Mouse (Mus musculus) testis, adult 2 months (tissue): ENCODE results near the gene Zfp628. TPM values are rescaled to one million over a fixed set of nuclear protein-coding genes. Genes with fewer than 3 reads are reported as not detected.

Experiments used
- H3K27ac ChIP-seq: fragments of 200-500 bp; 2 replicates; pipeline ENCODE4 v1.5.1; 2012; ENCODE audit warnings: low read depth, low read length; ENCODE audit not compliant: control insufficient read depth, insufficient read depth
- H3K27me3 ChIP-seq: fragments of 200-500 bp; 2 replicates; pipeline ENCODE4 v1.6.1; 2012; ENCODE audit warnings: mild to moderate bottlenecking, low read length, moderate library complexity; ENCODE audit not compliant: control insufficient read depth, insufficient read depth
- H3K36me3 ChIP-seq: fragments of 200-500 bp; 2 replicates; pipeline ENCODE4 v1.6.1; 2012; ENCODE audit warnings: mild to moderate bottlenecking, low read length; ENCODE audit not compliant: control insufficient read depth, insufficient read depth
- H3K4me1 ChIP-seq: fragments of 200-500 bp; 2 replicates; pipeline ENCODE4 v1.6.1; 2012; ENCODE audit warnings: low read length; ENCODE audit not compliant: control insufficient read depth, insufficient read depth
- H3K4me3 ChIP-seq: fragments of 200-500 bp; 2 replicates; pipeline ENCODE4 v1.5.1; 2012; ENCODE audit warnings: low read depth, mild to moderate bottlenecking, low read length, moderate library complexity, mixed read lengths; ENCODE audit not compliant: control insufficient read depth
- CTCF ChIP-seq: fragments of 200-500 bp; IDR thresholded peaks from 2 replicates; pipeline ENCODE4 v1.5.1; 2012; ENCODE audit warnings: low read depth, mild to moderate bottlenecking, inconsistent platforms, low read length, moderate library complexity; ENCODE audit not compliant: control insufficient read depth, insufficient read depth, insufficient replicate concordance
- POLR2A ChIP-seq: fragments of 200-500 bp; IDR thresholded peaks from 2 replicates; pipeline ENCODE4 v1.6.1; 2012; ENCODE audit warnings: low read depth, mild to moderate bottlenecking, inconsistent platforms, low read length, moderate library complexity; ENCODE audit not compliant: control insufficient read depth
- polyA plus RNA-seq: library from polyadenylated mRNA; depleted of rRNA; stranded (reverse); fragments of >200 nt; gene quantifications from 2 replicates; pipeline ENCODE4 v1.2.3, GENCODE M21; 2012; rRNA removed

Zfp628 gene
- polyA plus RNA-seq, 1 experiment, result 8.8 TPM

- no peak for TF ChIP-seq POLR2A
- no peak for TF ChIP-seq CTCF
- Histone ChIP-seq H3K27me3 (no peaks in the 10 kb centered on the region), H3K4me3 (no peak within 1 kb of the TSS), H3K36me3 (no peaks in the 10 kb centered on the region), H3K4me1 (peaks cover 3% of the 10 kb centered on the region; the same call in 1 of the 2 replicates), H3K27ac (no peak within 1 kb of the TSS)
These were observed 56.1 kb downstream of the Zfp628 start, which contains the start of gene Sbk3 for GRCm38 (mm10) chr7:4971068-4971467. Gene Sbk3, minus strand, starts transcription at chr7:4971168.

Other genes starting within 250 kb of the Zfp628 start
- 64.3 and 65.6 TPM in 2 replicates for gene Hspbp1, start 230.1 kb upstream of the Zfp628 start, polyA plus RNA-seq
- 53.3 and 60.3 TPM in 2 replicates for gene Brsk1, start 224.6 kb upstream of the Zfp628 start, polyA plus RNA-seq
- 0.12 and 0.14 TPM in 2 replicates for gene Tmem150b, start 190.0 kb upstream of the Zfp628 start, polyA plus RNA-seq
- gene Kmt5c, start 175.1 kb upstream of the Zfp628 start, polyA plus RNA-seq, result 35.7 and 37.0 TPM in 2 replicates
- gene Cox6b2, start 162.1 kb upstream of the Zfp628 start, polyA plus RNA-seq, result 1,707 and 1,788 TPM in 2 replicates
- 319 and 358 TPM in 2 replicates for gene Fam71e2, start 143.9 kb upstream of the Zfp628 start, polyA plus RNA-seq
- gene Il11, start 132.4 kb upstream of the Zfp628 start, polyA plus RNA-seq, result 15.5 and 17.3 TPM in 2 replicates
- gene Tmem190, start 132.3 kb upstream of the Zfp628 start, polyA plus RNA-seq, result 387 and 534 TPM in 2 replicates
- gene Tmem238, start 125.6 kb upstream of the Zfp628 start, polyA plus RNA-seq, result 1.1 and 1.6 TPM in 2 replicates
- gene Rpl28, start 122.3 kb upstream of the Zfp628 start, polyA plus RNA-seq, result 176 and 240 TPM in 2 replicates
- gene Ube2s, start 102.6 kb upstream of the Zfp628 start, polyA plus RNA-seq, result 1,069 and 1,189 TPM in 2 replicates
- gene Shisa7, start 70.5 kb upstream of the Zfp628 start, polyA plus RNA-seq, result 21.8 and 24.8 TPM in 2 replicates
- gene Isoc2b, start 45.0 kb upstream of the Zfp628 start, polyA plus RNA-seq, result 4.9 and 6.5 TPM in 2 replicates
- 20.2 and 20.9 TPM in 2 replicates for gene Isoc2a, start 38.1 kb upstream of the Zfp628 start, polyA plus RNA-seq
- 0.65 and 0.79 TPM in 2 replicates for gene Gm36210, start 8.7 kb upstream of the Zfp628 start, polyA plus RNA-seq
- 3.7 and 4.8 TPM in 2 replicates for gene Nat14, start 6.8 kb downstream of the Zfp628 start, polyA plus RNA-seq
- gene Ssc5d, start 10.6 kb downstream of the Zfp628 start, polyA plus RNA-seq, result 0.94 and 1.9 TPM in 2 replicates
- 0.04 and 0.17 TPM in 2 replicates for gene Sbk2, start 49.2 kb downstream of the Zfp628 start, polyA plus RNA-seq
- gene Sbk3, start 56.0 kb downstream of the Zfp628 start, polyA plus RNA-seq, result 0.23 and 0.27 TPM in 2 replicates
- 7.6 and 9.1 TPM in 2 replicates for gene Zfp579, start 80.9 kb downstream of the Zfp628 start, polyA plus RNA-seq
- gene Zfp524, start 99.2 kb downstream of the Zfp628 start, polyA plus RNA-seq, result 11.2 and 12.5 TPM in 2 replicates
- 36.1 and 37.2 TPM in 2 replicates for gene Fiz1, start 99.5 kb downstream of the Zfp628 start, polyA plus RNA-seq
- not detected in 2 replicates for gene Gm44973, start 100.3 kb downstream of the Zfp628 start, polyA plus RNA-seq
- gene Zfp865, start 105.2 kb downstream of the Zfp628 start, polyA plus RNA-seq, result 18.3 and 18.7 TPM in 2 replicates
- gene Ccdc106, start 105.3 kb downstream of the Zfp628 start, polyA plus RNA-seq, result 7.9 and 9.2 TPM in 2 replicates
- gene 4632433K11Rik, start 118.9 kb downstream of the Zfp628 start, polyA plus RNA-seq, result not detected in 2 replicates
- gene Zfp784, start 123.2 kb downstream of the Zfp628 start, polyA plus RNA-seq, result 4.3 and 5.2 TPM in 2 replicates
- 9.4 and 11.1 TPM in 2 replicates for gene Zfp580, start 136.3 kb downstream of the Zfp628 start, polyA plus RNA-seq
- gene U2af2, start 146.9 kb downstream of the Zfp628 start, polyA plus RNA-seq, result 85.7 and 88.5 TPM in 2 replicates
- gene Epn1, start 165.0 kb downstream of the Zfp628 start, polyA plus RNA-seq, result 91.7 and 103 TPM in 2 replicates
- gene Rfpl4, start 201.7 kb downstream of the Zfp628 start, polyA plus RNA-seq, result 0.07 TPM in 1 of 2 replicates, not detected in the other
- 142 and 148 TPM in 2 replicates for gene Rasl2-9, start 210.7 kb downstream of the Zfp628 start, polyA plus RNA-seq
- not detected in 2 replicates for gene Vmn1r55, start 234.5 kb downstream of the Zfp628 start, polyA plus RNA-seq